In the genomic region with DNA sequence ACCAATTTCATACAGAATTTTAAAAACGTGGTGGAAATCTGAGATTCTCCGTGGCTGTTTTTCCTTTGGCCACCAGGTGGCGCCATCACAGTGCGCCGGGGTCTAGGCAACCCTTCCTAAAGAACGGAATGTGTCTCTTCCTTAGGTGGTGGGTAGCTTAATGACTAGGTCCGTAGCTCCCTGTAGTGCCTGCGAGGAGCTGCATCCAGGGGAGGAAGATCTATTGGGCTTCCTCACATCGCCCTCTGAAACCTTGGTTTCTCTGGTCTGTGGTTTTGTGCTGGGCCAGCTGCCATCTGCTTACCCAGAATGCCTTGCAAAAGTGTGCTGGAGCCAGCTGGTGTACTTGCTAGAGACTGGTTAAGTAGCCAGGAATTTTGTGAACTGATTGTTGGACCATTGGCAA, we compare ENCODE assay signal across 8 mouse cellular contexts.
DNase-seq lines count a peak whose midpoint lies in the region; ATAC-seq and TF ChIP-seq lines count a peak whose summit lies in the region.

No protein-coding gene starts in this region.

- H3K4me1 ChIP-seq in thymus, adult 2 months (replicated peaks; ENCODE audit: control insufficient read depth, insufficient read depth, low read length) = no peaks in the 10 kb centered on the region
- no peaks in the 10 kb centered on the region for H3K4me1 ChIP-seq in intestine, postnatal 0 days (replicated peaks; ENCODE audit: control insufficient read depth, insufficient read depth, low read length)
- peaks cover 17% of the 10 kb centered on the region for H3K4me1 ChIP-seq in midbrain, embryonic 12.5 days
- H3K4me1 ChIP-seq in stomach, embryonic 15.5 days = no peaks in the 10 kb centered on the region

- 5% methylated on average over 9 of the region's 9 CpGs for WGBS in thymus, adult 2 months
- WGBS in intestine, postnatal 0 days = 5% methylated on average over 9 of the region's 9 CpGs
- WGBS in midbrain, embryonic 12.5 days = under 1% methylated on average over 9 of the region's 9 CpGs
- WGBS in stomach, embryonic 15.5 days = 4% methylated on average over 9 of the region's 9 CpGs

- TF ChIP-seq CTCF in thymus, adult 2 months (IDR thresholded peaks at IDR 0.05; ENCODE audit: borderline replicate concordance, control insufficient read depth, extremely low read depth, insufficient read depth, low read length, poor library complexity) = peak; percentile 69; the same call in 1 of the 2 replicates
- TF ChIP-seq CTCF in intestine, postnatal 0 days (IDR thresholded peaks at IDR 0.05; ENCODE audit: low read depth) = peak; percentile 94

- peak; percentile 6 for DNase-seq in thymus, adult 2 months
- DNase-seq in thymus, adult 18-20 months = no peak
- peak; percentile 50 for DNase-seq in embryo, embryonic 11.5 days (ENCODE audit: low read depth, low spot score)
- peak; percentile 74 to 77 for DNase-seq in left cerebral cortex, postnatal 25 days (ENCODE audit: low spot score in 2 of 2)

- H3K4me2 ChIP-seq in intestine, postnatal 0 days (replicated peaks; ENCODE audit: low read depth) = peak overlapping the region; percentile 48
- H3K4me2 ChIP-seq in midbrain, embryonic 12.5 days (replicated peaks) = peak overlapping the region; percentile 37
- H3K4me2 ChIP-seq in stomach, embryonic 15.5 days = peak overlapping the region; percentile 41; the same call in 1 of the 2 replicates

- H3K9ac ChIP-seq in intestine, postnatal 0 days (ENCODE audit: low read depth, low read length) = no peak overlapping the region
- no peak overlapping the region for H3K9ac ChIP-seq in midbrain, embryonic 12.5 days (replicated peaks)
- no peak overlapping the region for H3K9ac ChIP-seq in stomach, embryonic 15.5 days

- H3K9me3 ChIP-seq in intestine, postnatal 0 days (ENCODE audit: control insufficient read depth) = no peaks in the 10 kb centered on the region
- no peaks in the 10 kb centered on the region for H3K9me3 ChIP-seq in midbrain, embryonic 12.5 days
- H3K9me3 ChIP-seq in stomach, embryonic 15.5 days = no peaks in the 10 kb centered on the region

- no peaks in the 10 kb centered on the region for H3K36me3 ChIP-seq in thymus, adult 2 months (ENCODE audit: control insufficient read depth, insufficient read depth, low read length)
- no peaks in the 10 kb centered on the region for H3K36me3 ChIP-seq in intestine, postnatal 0 days (ENCODE audit: control insufficient read depth, insufficient read depth)
- no peaks in the 10 kb centered on the region for H3K36me3 ChIP-seq in midbrain, embryonic 12.5 days
- no peaks in the 10 kb centered on the region for H3K36me3 ChIP-seq in stomach, embryonic 15.5 days

- TF ChIP-seq POLR2A in thymus, adult 2 months (IDR thresholded peaks at IDR 0.05; ENCODE audit: control insufficient read depth, extremely low read depth, insufficient read depth, low read length, poor library complexity) = no peak

- H3K27me3 ChIP-seq in thymus, adult 2 months (ENCODE audit: control insufficient read depth, insufficient read depth, low read length) = no peaks in the 10 kb centered on the region
- no peaks in the 10 kb centered on the region for H3K27me3 ChIP-seq in intestine, postnatal 0 days (replicated peaks; ENCODE audit: control insufficient read depth, insufficient read depth, low read length)
- H3K27me3 ChIP-seq in midbrain, embryonic 12.5 days = peaks cover 49% of the 10 kb centered on the region
- H3K27me3 ChIP-seq in stomach, embryonic 15.5 days (replicated peaks) = no peaks in the 10 kb centered on the region

- ATAC-seq in granulocyte monocyte progenitor cell, adult 5-6 weeks (replicated peaks; ENCODE audit: poor library complexity, severe bottlenecking) = peak; percentile 59
- ATAC-seq in intestine, postnatal 0 days = no peak
- ATAC-seq in midbrain, embryonic 12.5 days (ENCODE audit: low FRiP score, low read depth) = peak; percentile 55; the same call in 1 of the 2 replicates
- ATAC-seq in stomach, embryonic 15.5 days (ENCODE audit: insufficient read depth, low FRiP score, low read depth) = no peak

- H3K27ac ChIP-seq in thymus, adult 2 months (ENCODE audit: control insufficient read depth, insufficient read depth, low read length) = no peak overlapping the region
- no peak overlapping the region for H3K27ac ChIP-seq in intestine, postnatal 0 days (ENCODE audit: low read depth, low read length)
- no peak overlapping the region for H3K27ac ChIP-seq in midbrain, embryonic 12.5 days (replicated peaks)
- no peak overlapping the region for H3K27ac ChIP-seq in stomach, embryonic 15.5 days

- no peak overlapping the region for H3K4me3 ChIP-seq in thymus, adult 2 months (ENCODE audit: control insufficient read depth, insufficient read depth, low read length)
- no peak overlapping the region for H3K4me3 ChIP-seq in intestine, postnatal 0 days (ENCODE audit: low read depth, low read length)
- no peak overlapping the region for H3K4me3 ChIP-seq in midbrain, embryonic 12.5 days
- H3K4me3 ChIP-seq in stomach, embryonic 15.5 days (replicated peaks) = no peak overlapping the region

- intact Hi-C loops in left cerebral cortex, postnatal 25 days (cut with DNase I) = loop anchor here (1.0 to 5.0 kb wide), 2 partner anchors 274 to 1863 kb away; no protein-coding TSS in a partner anchor

Comparison
In these comparisons a context has a peak if more than half of its experiments do, and no peak if none do; other contexts are left out.
1. DNase-seq: peak in thymus, adult 2 months (single experiment), embryo, embryonic 11.5 days (single experiment) and left cerebral cortex, postnatal 25 days (2 of 2); none in thymus, adult 18-20 months (0 of 2).
2. ATAC-seq: peak in granulocyte monocyte progenitor cell, adult 5-6 weeks (single experiment) and midbrain, embryonic 12.5 days (single experiment); none in intestine, postnatal 0 days (single experiment) and stomach, embryonic 15.5 days (single experiment).
3. Peak in every context shown above with its lines, with median percentiles within 50 percentile points of each other: H3K4me2 ChIP-seq.